Mouse (Mus musculus) large intestine, adult 2 months (tissue): ENCODE measurements around the gene Cenpx. TPM values are rescaled to one million over a fixed set of nuclear protein-coding genes. Genes with fewer than 3 reads are reported as not detected.

Source experiments
- DNase-seq: peaks from one replicate; pipeline ENCODE4 v3.0.0-alpha.2; 2012; ENCODE audit warnings: low read depth, low spot score
- WGBS: fragments of 180-500 bp; shearing (Covaris S2); methylation state at CpG from one replicate; pipeline ENCODE4 v1.1.7; 2018; 5-methylcytosine and 5-hydroxymethylcytosine counted together
- polyA plus RNA-seq: library from polyadenylated mRNA; depleted of rRNA; stranded (reverse); fragments of >200 nt; gene quantifications from 2 replicates; pipeline ENCODE4 v1.2.3, GENCODE M21; 2012; rRNA removed

The Cenpx gene
- polyA plus RNA-seq, 1 experiment: 101 TPM

GRCm38 (mm10) chr11:120672687-120673593, 40.6 kb downstream of the Cenpx start, which contains the start of gene Aspscr1:
Aspscr1 (plus strand) TSS chr11:120672973.
- DNase-seq: peak; percentile 69
- WGBS: under 1% methylated on average over 83 of the region's 83 CpGs

- 47% methylated on average over 3 of the region's 3 CpGs for WGBS
- no peak for DNase-seq
Observed at GRCm38 (mm10) chr11:120666617-120667016, 46.9 kb downstream of the Cenpx start.

GRCm38 (mm10) chr11:120665406-120665805, 48.1 kb downstream of the Cenpx start:
- DNase-seq: no peak
- WGBS: 79% methylated on average over 3 of the region's 3 CpGs

GRCm38 (mm10) chr11:120663714-120664113, 49.8 kb downstream of the Cenpx start:
- 39% methylated on average over 5 of the region's 5 CpGs for WGBS
- no peak for DNase-seq

- WGBS: 60% methylated on average over 6 of the region's 6 CpGs
- no peak for DNase-seq
Observed at GRCm38 (mm10) chr11:120662759-120663158, 50.8 kb downstream of the Cenpx start.

GRCm38 (mm10) chr11:120661076-120661460, 52.5 kb downstream of the Cenpx start, which contains the start of gene Notum:
Notum (minus strand) TSS chr11:120661175.
- no peak for DNase-seq
- 2% methylated on average over 35 of the region's 35 CpGs for WGBS

Other genes with a start within 250 kb of the Cenpx start
- gene Arl16, start 246.1 kb downstream of the Cenpx start, polyA plus RNA-seq: 16.8 and 18.8 TPM in 2 replicates
- 139 and 148 TPM in 2 replicates for gene Mrpl12, start 229.1 kb downstream of the Cenpx start, polyA plus RNA-seq
- 287 and 345 TPM in 2 replicates for gene Slc25a10, start 221.9 kb downstream of the Cenpx start, polyA plus RNA-seq
- 0.90 and 1.1 TPM in 2 replicates for gene Gcgr, start 183.0 kb downstream of the Cenpx start, polyA plus RNA-seq
- gene Mcrip1, start 164.0 kb downstream of the Cenpx start, polyA plus RNA-seq: 36.6 and 46.6 TPM in 2 replicates
- 0.22 TPM in 1 of 2 replicates, not detected in the other for gene Ppp1r27, start 162.6 kb downstream of the Cenpx start, polyA plus RNA-seq
- 496 and 716 TPM in 2 replicates for gene P4hb, start 140.5 kb downstream of the Cenpx start, polyA plus RNA-seq
- 745 and 760 TPM in 2 replicates for gene Arhgdia, start 132.1 kb downstream of the Cenpx start, polyA plus RNA-seq
- 45.9 and 54.0 TPM in 2 replicates for gene Alyref, start 115.4 kb downstream of the Cenpx start, polyA plus RNA-seq
- 84.8 and 85.4 TPM in 2 replicates for gene Anapc11, start 115.3 kb downstream of the Cenpx start, polyA plus RNA-seq
- gene Npb, start 105.3 kb downstream of the Cenpx start, polyA plus RNA-seq: 0.63 and 1.0 TPM in 2 replicates
- gene Pcyt2, start 95.8 kb downstream of the Cenpx start, polyA plus RNA-seq: 397 and 622 TPM in 2 replicates
- 117 and 124 TPM in 2 replicates for gene Sirt7, start 88.5 kb downstream of the Cenpx start, polyA plus RNA-seq
- gene Mafg, start 80.1 kb downstream of the Cenpx start, polyA plus RNA-seq: 28.4 and 30.8 TPM in 2 replicates
- 16.4 and 16.7 TPM in 2 replicates for gene Pycr1, start 70.0 kb downstream of the Cenpx start, polyA plus RNA-seq
- gene Myadml2, start 65.6 kb downstream of the Cenpx start, polyA plus RNA-seq: 0.53 and 0.56 TPM in 2 replicates
- gene Notum, start 52.6 kb downstream of the Cenpx start, polyA plus RNA-seq: 0.45 and 0.79 TPM in 2 replicates
- gene Aspscr1, start 40.8 kb downstream of the Cenpx start, polyA plus RNA-seq: 74.9 and 88.8 TPM in 2 replicates
- 21.3 and 34.5 TPM in 2 replicates for gene Lrrc45, start 187 bp upstream of the Cenpx start, polyA plus RNA-seq
- gene Rac3, start 7.7 kb upstream of the Cenpx start, polyA plus RNA-seq: 8.5 and 10.1 TPM in 2 replicates
- 63.8 and 66.5 TPM in 2 replicates for gene Dcxr, start 13.5 kb upstream of the Cenpx start, polyA plus RNA-seq
- gene Cbr2, start 18.4 kb upstream of the Cenpx start, polyA plus RNA-seq: 4.4 and 6.9 TPM in 2 replicates
- 1.9 and 2.1 TPM in 2 replicates for gene Hmga1b, start 49.1 kb upstream of the Cenpx start, polyA plus RNA-seq
- 60.4 and 73.4 TPM in 2 replicates for gene Rfng, start 70.5 kb upstream of the Cenpx start, polyA plus RNA-seq
- 124 and 130 TPM in 2 replicates for gene Gps1, start 70.5 kb upstream of the Cenpx start, polyA plus RNA-seq
- gene Dus1l, start 82.7 kb upstream of the Cenpx start, polyA plus RNA-seq: 41.7 and 42.1 TPM in 2 replicates
- gene Fasn, start 110.8 kb upstream of the Cenpx start, polyA plus RNA-seq: 201 and 272 TPM in 2 replicates
- 0.90 and 1.1 TPM in 2 replicates for gene Ccdc57, start 219.1 kb upstream of the Cenpx start, polyA plus RNA-seq
- 12.8 and 36.6 TPM in 2 replicates for gene Slc16a3, start 234.7 kb upstream of the Cenpx start, polyA plus RNA-seq